Mouse (Mus musculus) natural killer cell, adult 2 months (primary cell): ENCODE measurements around the gene Umps.

ENCODE experiments used
- DNase-seq, 2 experiments: peaks; one replicate each; pipeline ENCODE4 v3.0.0; 2022; ENCODE audit warnings: low spot score in 2 of 2

Gene Umps

GRCm38 (mm10) chr16:33966538-33967282, at the start of gene Umps:
Gene Umps, minus strand, starts transcription at chr16:33967038.
- peak; percentile 73 to 81 for DNase-seq

DNA sequence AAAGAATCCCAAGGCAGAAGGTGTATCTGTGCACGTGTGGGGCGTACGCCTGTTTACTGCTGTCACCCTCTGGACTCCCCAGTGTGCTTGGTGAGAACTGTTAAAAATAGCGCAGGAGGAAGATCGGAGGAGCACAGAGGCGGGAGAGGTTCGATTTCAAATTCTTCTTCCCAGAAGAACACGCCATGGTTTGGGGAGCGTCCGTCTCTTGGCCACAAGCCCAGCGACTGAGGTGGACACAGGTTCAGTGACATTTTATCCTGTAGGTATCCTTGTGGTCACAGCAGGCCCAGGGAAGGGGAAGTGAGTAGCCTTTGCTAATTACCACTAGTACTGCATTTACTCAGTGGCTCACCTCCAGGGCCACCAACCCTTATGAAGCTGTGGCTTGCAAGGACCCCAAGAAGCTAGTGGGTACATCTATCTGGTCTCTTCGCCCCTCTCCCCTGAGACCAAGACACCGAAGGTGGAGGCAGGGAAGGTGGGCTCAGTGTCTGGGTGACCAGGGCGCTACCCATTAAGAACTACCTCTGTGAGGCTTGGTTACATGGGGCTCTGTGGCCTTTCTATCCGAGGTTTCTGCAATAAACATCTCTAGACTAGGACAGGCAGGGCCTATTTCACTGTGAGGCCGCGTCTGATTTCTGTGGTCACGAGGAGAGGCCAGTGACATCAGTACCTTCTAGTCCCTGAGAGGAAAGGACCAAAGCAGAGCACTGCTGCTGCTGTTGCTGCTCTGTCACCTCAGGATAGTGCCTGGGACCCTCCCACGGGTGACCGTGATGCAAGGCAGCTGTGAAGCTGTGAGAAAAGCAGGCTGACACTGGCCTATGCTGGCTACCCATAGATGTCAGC, 45.4 kb upstream of the Umps start:
- no peak for DNase-seq

GRCm38 (mm10) chr16:34009567-34009966, 42.7 kb upstream of the Umps start:
- DNase-seq = no peak

GRCm38 (mm10) chr16:34005986-34006385, 39.1 kb upstream of the Umps start:
- no peak for DNase-seq

GRCm38 (mm10) chr16:34004128-34004578, 37.3 kb upstream of the Umps start:
- DNase-seq = no peak

- no peak for DNase-seq
These were observed 36.8 kb upstream of the Umps start for GRCm38 (mm10) chr16:34003566-34004127.

GRCm38 (mm10) chr16:34000715-34001114, 33.9 kb upstream of the Umps start:
- DNase-seq = no peak

GRCm38 (mm10) chr16:33999388-33999787, 32.5 kb upstream of the Umps start:
- DNase-seq = peak in 1 of 2 experiments; percentile 17

DNA sequence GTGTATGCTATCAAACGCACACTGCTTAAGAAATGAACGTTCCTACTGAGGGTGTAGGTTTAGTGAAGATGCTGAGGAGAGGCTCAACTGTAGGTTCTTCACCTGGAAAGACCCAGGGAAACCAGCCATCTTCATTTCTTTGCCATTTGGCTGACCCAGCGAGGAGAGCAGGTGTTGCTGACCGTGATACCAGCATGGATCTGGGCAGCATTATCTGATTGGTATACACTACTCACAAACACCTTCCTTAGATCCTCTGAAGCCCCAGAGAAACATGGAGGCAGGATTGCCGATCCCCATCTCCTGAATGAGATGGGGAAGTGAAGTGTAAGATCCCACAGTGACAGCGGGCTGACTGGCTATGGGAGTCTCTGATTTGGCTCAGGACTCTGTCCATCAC, 31.2 kb upstream of the Umps start:
- DNase-seq = no peak

DNA sequence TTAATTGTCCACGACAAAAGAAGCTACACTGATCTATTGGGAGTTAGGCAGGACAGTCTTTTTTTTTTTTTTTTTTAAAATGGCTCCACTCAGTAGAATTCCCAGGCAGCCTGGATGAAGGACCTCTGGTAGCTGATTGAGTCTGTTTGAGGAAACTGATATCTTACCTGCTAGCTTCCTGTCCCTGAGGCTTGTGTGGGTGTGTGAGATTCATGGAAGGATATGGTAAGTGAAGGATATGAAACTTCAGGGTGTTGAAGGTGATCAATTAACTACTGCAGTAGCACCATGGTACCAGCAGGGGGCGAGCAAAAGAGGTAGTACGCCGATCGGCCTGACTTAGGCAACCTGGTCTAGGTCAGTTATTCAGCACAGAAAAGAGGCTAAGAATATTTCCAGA, 29.2 kb upstream of the Umps start:
- peak; percentile 26 to 61 for DNase-seq

DNA sequence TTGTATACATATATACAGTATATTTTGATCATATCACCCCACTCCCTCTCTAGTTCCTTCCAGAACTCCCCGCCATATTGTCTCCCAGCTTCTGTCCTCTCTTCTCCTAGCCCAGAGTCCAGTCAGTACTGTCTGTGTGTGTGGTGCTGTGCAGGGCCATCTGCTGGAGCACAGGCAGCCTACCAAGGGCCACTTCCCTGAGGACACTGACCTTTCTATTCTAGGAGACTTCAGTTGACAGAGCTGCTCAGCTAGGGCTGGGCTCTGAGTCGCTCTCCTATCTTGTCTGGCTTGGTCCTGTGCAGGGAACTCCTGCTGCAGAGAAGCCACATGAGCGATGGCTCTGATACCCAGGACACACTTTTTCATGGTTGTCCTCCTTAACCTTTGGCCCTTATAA, 28.7 kb upstream of the Umps start:
- no peak for DNase-seq

DNA sequence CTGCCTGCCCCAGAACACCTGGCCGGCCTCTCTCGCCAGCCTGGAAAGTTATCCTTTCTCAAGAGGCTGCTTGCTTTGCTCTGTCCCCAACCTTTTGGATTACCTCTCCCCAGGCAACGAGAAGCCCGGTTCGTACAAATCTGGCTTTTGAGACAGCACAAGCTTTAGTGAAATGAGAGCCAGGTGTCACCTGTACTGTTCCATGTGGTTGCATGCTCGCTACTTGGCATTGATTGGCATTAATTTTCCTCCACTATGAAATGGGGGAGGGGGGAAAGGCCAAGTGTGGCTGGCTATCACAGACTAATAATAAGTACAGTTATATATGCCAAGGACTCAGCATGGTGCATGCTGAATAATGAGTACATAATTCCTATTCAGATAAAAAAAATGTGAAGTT, 27.5 kb upstream of the Umps start:
- no peak for DNase-seq

DNA sequence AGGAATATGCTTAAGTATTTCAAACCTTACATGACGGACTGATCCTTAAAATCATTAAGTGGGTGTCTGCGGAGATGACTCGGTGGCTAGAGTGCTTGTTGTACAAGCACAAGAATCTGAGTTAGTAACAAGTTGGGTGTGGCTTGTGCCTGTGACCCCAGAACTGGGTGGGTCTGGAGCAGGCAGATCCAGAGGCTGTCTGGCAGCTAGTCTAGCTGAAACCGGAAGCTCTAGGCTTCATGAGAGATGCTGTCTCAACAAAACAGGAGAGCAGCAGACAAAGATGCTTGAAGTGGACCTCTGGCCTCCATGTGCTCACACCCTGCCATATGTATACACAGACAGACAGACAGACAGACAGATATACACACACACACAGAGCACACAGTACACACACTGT, 23.9 kb upstream of the Umps start:
- no peak for DNase-seq

- DNase-seq = no peak
These were observed 22.3 kb upstream of the Umps start for GRCm38 (mm10) chr16:33989106-33989505.

GRCm38 (mm10) chr16:33988358-33989012, 21.6 kb upstream of the Umps start:
- DNase-seq = peak; percentile 27 to 59

- no peak for DNase-seq
These were observed 20.2 kb upstream of the Umps start for GRCm38 (mm10) chr16:33986993-33987392.

- no peak for DNase-seq
These were observed 18.5 kb upstream of the Umps start for GRCm38 (mm10) chr16:33985372-33985771.

DNA sequence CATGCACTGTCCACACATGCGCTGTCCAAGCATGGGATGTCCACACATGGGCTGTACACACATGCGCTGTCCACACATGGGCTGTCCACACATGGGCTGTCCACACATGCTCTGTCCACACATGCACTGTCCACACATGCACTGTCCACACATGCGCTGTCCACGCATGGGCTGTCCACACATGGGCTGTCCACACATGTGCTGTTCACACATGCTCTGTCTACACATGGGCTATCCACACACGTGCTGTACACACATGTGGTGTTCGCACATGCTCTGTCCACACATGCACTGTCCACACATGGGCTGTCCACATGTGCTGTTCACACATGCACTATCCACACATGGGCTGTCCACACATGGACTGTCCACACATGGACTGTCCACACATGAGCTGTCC, 16.9 kb upstream of the Umps start:
- DNase-seq = no peak

- no peak for DNase-seq
These were observed 13.0 kb upstream of the Umps start for GRCm38 (mm10) chr16:33979855-33980254.

- DNase-seq = no peak
These were observed 424 bp upstream of the Umps start for GRCm38 (mm10) chr16:33967283-33967640.

DNA sequence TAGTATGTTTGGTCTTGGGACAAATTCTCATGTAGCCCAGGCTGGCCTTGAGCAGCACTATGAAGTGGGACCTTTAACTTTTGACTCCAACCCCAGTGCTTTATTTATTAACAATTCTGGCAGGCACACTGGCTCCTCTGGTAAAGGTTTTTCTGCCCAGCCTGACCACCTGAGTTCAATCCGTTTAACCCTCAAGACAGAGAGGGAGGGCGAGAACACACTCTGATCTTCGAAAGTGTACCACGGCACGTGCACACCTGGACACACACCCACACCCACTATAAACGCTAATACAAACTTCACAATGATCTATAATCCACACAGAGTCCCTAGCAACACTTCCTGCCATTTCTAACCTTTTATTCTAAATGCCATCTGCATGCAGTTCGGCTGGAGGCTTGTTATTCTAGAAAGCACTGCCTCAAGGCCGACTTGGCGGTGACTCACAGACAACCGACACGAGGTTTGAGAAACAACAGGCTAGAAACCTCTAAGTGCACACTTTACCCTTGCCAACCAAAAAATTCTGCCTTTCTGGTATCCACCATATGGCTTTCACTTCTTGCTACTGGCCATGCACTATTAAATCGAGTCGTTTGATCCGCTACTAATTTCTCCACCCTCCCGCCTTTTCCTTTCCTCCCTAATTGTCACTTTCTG, 830 bp downstream of the Umps start:
- DNase-seq = peak; percentile 22 to 23

DNA sequence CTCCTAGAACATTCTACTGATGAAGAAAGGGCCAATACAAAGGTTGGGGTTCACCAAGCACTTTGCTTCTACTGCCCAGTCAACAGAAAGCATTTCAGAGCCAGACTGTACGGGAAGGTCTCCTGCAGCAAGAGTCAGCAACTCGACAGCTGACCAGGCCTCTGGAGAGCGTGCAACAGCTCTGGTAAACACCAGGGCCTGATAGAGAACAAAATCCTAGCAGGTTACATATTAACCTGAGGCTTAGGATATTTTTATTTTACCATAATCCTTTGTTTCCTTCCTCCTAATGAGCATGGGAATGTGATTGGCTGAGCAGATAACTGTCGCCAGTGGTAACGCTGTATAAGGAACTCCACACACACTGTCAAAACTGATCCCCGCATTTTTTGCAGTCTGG, 3.3 kb downstream of the Umps start:
- no peak for DNase-seq
